Mouse (Mus musculus) cerebellum, adult 2 months (tissue): ENCODE results near the gene Arl1. TPM values are rescaled to one million over a fixed set of nuclear protein-coding genes. Genes with fewer than 3 reads are reported as not detected.
"Not testable (repeated sequence)": the region's sequence is repeated elsewhere in the genome, so short reads cannot be mapped to it uniquely, and the experiment has no call there.

Experiments
- DNase-seq, 2 experiments: peaks; one replicate each; pipeline ENCODE4 v3.0.0; 2021
- H3K27ac ChIP-seq: fragments of 200-500 bp; 2 replicates; pipeline ENCODE4 v1.5.1; 2012; ENCODE audit warnings: low read length, control low read depth, inconsistent platforms; ENCODE audit not compliant: insufficient read depth
- H3K27me3 ChIP-seq: fragments of 200-500 bp; 2 replicates; pipeline ENCODE4 v1.6.1; 2012; ENCODE audit warnings: inconsistent platforms, mild to moderate bottlenecking, low read length, moderate library complexity; ENCODE audit not compliant: control insufficient read depth, insufficient read depth
- H3K4me1 ChIP-seq: fragments of 200-500 bp; 2 replicates; pipeline ENCODE4 v1.6.1; 2011; ENCODE audit warnings: low read length; ENCODE audit not compliant: control insufficient read depth, insufficient read depth
- H3K4me3 ChIP-seq: fragments of 200-500 bp; replicated peaks from 2 replicates; pipeline ENCODE3; 2011; ENCODE audit warnings: mild to moderate bottlenecking, low read depth, low read length, control low read depth; ENCODE audit not compliant: insufficient read depth
- CTCF ChIP-seq: fragments of 200-500 bp; IDR thresholded peaks from 2 replicates; pipeline ENCODE4 v1.5.1; 2011; ENCODE audit warnings: low read depth, mild to moderate bottlenecking, control low read depth, low read length, moderate library complexity, borderline replicate concordance; ENCODE audit not compliant: insufficient read depth
- POLR2A ChIP-seq: fragments of 200-500 bp; IDR thresholded peaks from 2 replicates; pipeline ENCODE4 v1.6.1; 2011; ENCODE audit warnings: low read length, control low read depth, borderline replicate concordance; ENCODE audit not compliant: insufficient read depth
- WGBS: fragments of 180-500 bp; shearing (Covaris S2); methylation state at CpG from one replicate; pipeline ENCODE4 v1.1.7; 2018; 5-methylcytosine and 5-hydroxymethylcytosine counted together
- polyA plus RNA-seq: library from polyadenylated mRNA; depleted of rRNA; stranded (reverse); fragments of >200 nt; gene quantifications from 2 replicates; pipeline ENCODE4 v1.2.3, GENCODE M21; 2012

Gene Arl1
- polyA plus RNA-seq, 1 experiment, result 132 TPM

DNA sequence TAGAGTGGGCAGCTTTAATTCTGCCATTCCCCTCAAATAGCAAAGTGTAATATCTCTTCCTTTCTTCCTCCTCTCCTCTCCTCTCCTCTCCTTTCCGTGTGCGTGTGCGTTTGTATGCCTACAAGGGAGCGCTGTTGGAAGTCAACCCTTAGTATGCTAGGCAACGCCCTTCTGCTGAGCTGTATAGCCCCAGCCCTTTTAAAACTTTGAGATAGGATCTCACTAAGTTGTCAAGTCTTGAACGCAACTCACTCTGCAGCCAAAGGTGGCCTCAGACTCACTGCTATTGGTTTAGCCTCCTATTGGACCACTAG is 1.6 kb downstream of the Arl1 start:
- Histone ChIP-seq H3K27ac (no peak overlapping the region), H3K27me3 (no peaks in the 10 kb centered on the region), H3K4me1 (no peaks in the 10 kb centered on the region), H3K4me3 (peak overlapping the region; percentile 83)
- TF ChIP-seq CTCF (no peak), POLR2A (no peak)
- WGBS, result 6% methylated on average over 6 of the region's 6 CpGs
- no peak for DNase-seq

GRCm38 (mm10) chr10:88739074-88739473 is 8.4 kb downstream of the Arl1 start:
- DNase-seq, H3K4me3 ChIP-seq, H3K27me3 ChIP-seq, H3K4me1 ChIP-seq, H3K27ac ChIP-seq: not testable (repeated sequence)
- 95% methylated on average over 8 of the region's 8 CpGs for WGBS

- no peaks in the 10 kb centered on the region for H3K27me3 ChIP-seq
- no peak overlapping the region for H3K27ac ChIP-seq
- TF ChIP-seq POLR2A (no peak), CTCF (no peak)
- H3K4me3 ChIP-seq, result no peak overlapping the region
- no peak for DNase-seq
- WGBS, result 91% methylated on average over 1 of the region's 1 CpGs
- 0 out of 2 replicates have a peak, but pooled peaks cover 2% of the 10 kb centered on the region for H3K4me1 ChIP-seq
Observed at GRCm38 (mm10) chr10:88739818-88740217, 9.2 kb downstream of the Arl1 start.

DNA sequence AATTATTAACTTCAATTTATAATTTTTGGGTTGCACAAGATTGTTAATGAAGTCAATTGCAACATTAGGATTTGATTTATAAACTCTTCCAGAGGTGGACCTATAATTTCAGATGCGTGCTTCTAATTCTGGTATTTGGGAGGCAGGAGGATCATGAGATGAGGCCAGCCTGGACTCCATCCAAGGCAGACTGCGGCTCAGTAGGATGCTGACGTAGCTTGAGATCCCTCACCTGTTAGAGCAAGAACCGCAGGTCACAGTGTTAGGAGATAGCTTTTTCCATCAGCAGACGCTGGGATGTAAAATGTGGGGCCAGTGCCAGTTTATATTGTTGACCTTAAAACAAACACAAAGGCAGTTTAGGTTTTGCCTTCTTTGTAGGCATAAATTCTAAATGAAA is 10.1 kb downstream of the Arl1 start:
- no peak overlapping the region for H3K4me3 ChIP-seq
- DNase-seq, result peak; percentile 25 to 51
- 11% methylated on average over 5 of the region's 5 CpGs for WGBS
- H3K4me1 ChIP-seq, result 0 out of 2 replicates have a peak, but pooled peaks cover 2% of the 10 kb centered on the region
- no peak overlapping the region for H3K27ac ChIP-seq
- H3K27me3 ChIP-seq, result no peaks in the 10 kb centered on the region
- TF ChIP-seq CTCF (no peak), POLR2A (no peak)

GRCm38 (mm10) chr10:88741426-88741825 is 10.8 kb downstream of the Arl1 start:
- Histone ChIP-seq H3K27ac (no peak overlapping the region), H3K4me3 (no peak overlapping the region), H3K27me3 (no peaks in the 10 kb centered on the region), H3K4me1 (0 out of 2 replicates have a peak, but pooled peaks cover 2% of the 10 kb centered on the region)
- TF ChIP-seq CTCF, result no peak
- WGBS, result 90% methylated on average over 2 of the region's 2 CpGs
- no peak for DNase-seq

DNA sequence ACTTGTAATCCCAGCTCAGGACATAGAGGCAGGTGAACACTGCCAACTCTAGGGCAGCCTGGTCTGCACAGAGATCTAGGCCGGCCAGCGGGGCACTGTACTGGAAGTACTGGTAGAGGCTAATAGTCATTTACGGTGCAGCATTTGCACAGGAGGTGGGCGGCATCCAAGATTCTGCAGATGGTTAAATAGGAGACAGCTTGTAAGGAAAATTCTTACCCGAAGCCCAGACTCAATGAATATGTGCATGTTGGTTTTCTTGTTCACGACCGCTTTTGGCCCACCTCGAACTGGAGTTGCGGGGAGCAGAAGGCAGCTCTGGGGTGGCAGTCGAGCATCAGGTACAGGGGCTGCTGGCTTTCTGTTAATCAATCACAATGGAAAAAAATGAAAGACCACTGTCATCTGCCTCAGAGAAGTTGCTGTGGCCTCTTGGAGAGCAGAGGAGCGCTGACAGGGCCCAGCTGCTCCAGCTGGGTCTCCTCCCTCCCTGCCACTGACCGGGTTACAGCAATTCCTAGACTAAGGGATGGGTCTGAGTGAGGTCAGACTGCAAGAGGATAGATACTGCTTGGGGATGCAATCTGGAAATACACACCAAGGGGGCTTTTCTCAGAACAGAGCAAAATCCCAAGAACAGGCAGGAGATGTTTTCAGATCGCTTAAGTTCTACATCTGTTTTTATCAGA is 31.0 kb downstream of the Arl1 start:
- DNase-seq, result no peak
- Histone ChIP-seq H3K4me3 (no peak overlapping the region), H3K27me3 (no peaks in the 10 kb centered on the region), H3K27ac (no peak overlapping the region), H3K4me1 (no peaks in the 10 kb centered on the region)
- WGBS, result 83% methylated on average over 13 of the region's 13 CpGs
- TF ChIP-seq CTCF (no peak), POLR2A (no peak)

DNA sequence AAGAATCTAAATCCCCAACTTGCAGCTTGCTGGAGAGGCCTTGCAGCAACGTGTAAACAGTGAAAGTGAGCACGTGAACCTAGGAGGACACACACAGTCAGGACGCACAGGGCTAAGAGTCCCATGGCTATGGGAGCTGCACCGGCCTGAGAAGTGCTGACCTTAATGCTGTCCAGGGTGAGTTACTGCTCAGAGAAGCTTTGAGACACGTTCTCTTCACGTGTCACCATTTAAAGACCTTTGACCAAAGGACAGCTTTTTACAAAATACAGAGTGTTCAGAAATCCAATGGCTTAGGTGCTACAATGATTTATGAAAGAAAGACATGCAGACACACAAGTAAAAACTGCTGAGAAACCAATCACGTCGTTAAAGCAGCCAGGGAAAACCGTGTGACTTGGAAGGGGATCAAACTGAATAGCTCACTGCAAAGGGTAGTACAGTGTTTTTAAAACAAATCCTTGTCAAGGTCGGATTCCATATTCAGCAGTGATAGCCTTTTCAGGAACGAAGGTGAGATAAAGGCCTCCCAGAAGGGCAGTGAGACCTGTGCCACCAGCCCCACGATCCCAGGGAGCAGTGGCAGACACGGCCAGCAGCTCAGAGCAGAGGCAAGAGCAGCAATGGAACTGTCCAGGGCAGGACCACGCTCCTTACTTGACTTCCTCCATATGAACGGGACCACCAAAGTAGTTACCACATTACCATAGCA is 34.9 kb downstream of the Arl1 start:
- Histone ChIP-seq H3K4me3 (no peak overlapping the region), H3K27ac (no peak overlapping the region), H3K27me3 (no peaks in the 10 kb centered on the region), H3K4me1 (no peaks in the 10 kb centered on the region)
- no peak for DNase-seq
- WGBS, result 88% methylated on average over 15 of the region's 15 CpGs
- TF ChIP-seq CTCF (no peak), POLR2A (no peak)

GRCm38 (mm10) chr10:88768961-88769360 is 38.3 kb downstream of the Arl1 start:
- WGBS, result 98% methylated on average over 5 of the region's 5 CpGs
- Histone ChIP-seq H3K4me1 (no peaks in the 10 kb centered on the region), H3K4me3 (no peak overlapping the region), H3K27me3 (no peaks in the 10 kb centered on the region), H3K27ac (no peak overlapping the region)
- no peak for DNase-seq
- no peak for TF ChIP-seq POLR2A
- TF ChIP-seq CTCF, result no peak

DNA sequence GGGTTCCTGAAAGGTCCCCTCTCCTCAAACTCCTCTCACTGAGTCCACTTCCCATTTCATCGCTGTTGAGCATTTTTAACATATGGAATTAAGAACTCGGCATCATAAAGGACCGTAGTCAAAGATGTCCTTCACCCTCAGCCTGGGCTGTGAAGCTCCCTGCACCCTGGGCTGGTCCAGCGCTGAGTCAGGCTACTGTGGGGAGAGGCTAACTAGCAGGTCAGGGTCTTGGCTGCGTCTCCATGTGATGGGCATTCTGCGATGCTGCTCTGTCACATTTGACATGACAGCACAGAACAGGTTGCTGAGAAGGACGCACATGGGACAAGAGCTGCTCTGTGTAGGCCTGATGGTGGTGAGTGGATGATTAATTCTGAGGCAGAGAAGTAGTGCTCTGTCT is 39.0 kb downstream of the Arl1 start:
- Histone ChIP-seq H3K27me3 (no peaks in the 10 kb centered on the region), H3K4me1 (no peaks in the 10 kb centered on the region), H3K27ac (no peak overlapping the region), H3K4me3 (no peak overlapping the region)
- TF ChIP-seq POLR2A (no peak), CTCF (no peak)
- WGBS, result 95% methylated on average over 7 of the region's 7 CpGs
- DNase-seq, result no peak

DNA sequence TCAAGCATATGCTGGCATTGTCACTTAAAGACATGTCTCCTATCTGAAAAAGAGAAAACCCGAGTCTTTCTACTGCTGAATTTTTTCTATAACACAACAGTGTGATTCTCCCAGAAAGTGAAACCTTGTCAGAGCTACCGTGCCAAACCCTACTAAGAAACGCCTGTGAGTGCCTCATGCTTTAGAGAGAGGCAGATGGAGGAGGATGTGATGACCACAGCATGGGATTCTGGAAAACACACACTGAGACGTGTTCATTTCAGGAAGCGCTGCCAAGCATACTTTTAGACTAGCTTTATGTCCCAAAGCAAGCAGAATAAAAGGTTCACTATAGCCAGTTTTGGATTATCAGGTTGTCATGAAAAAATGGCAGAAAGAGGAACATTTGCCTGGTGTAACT is 42.3 kb downstream of the Arl1 start:
- peak in 1 of 2 experiments; percentile 15 for DNase-seq

More for the DNA sequence above, 42.3 kb downstream of the Arl1 start:
- WGBS, result 25% methylated on average over 5 of the region's 5 CpGs
- H3K27me3 ChIP-seq, H3K4me3 ChIP-seq, H3K4me1 ChIP-seq, H3K27ac ChIP-seq: not testable (repeated sequence)
